Mouse (Mus musculus) spleen, postnatal 36 days (tissue): Measurements from ENCODE around the gene Zc3h6.

Experiments
- DNase-seq, 2 experiments: peaks; one replicate each; pipeline ENCODE4 v3.0.0; 2022; ENCODE audit warnings: low spot score in 2 of 2, mixed read lengths in 1 of 2

Gene Zc3h6

DNA sequence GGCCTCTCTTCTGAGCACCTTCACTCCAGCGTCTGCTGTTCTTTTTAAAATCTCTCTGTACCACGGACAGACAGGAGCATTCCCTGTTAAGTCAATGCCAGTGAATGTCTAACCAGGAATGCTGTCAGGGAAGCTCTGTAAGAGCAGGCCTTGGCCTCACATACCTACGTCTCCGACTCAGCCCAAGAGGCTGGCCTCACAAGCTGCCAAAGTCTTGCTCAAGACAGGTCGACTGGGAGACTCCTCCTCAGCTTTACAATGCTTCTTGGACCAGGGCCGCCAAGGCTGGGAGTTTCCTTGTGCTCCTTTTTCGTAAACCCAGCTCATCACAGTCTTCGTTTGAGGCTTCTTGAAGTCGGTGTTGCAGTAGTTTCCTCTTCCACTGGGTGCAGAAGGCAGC, 57.6 kb downstream of the Zc3h6 start:
- DNase-seq: no peak

DNA sequence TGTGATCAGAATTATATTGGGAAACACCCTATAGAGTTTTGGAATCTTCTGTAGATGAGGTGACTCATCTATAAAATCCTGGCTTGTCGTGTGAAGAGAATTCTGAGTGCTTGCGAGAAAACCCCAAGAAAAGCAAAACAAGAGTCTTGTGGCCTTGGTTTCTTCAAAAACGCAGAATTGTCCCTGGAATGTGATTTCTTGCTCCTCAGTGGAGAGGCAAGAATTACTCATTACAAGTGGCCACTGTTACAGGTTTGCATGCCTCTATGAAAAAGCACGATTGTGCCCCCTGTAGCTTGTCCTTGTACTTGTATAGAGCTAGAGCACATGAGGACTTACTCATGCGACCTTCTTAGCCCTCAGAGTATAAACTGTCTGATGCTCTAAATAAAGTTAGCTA, 68.2 kb downstream of the Zc3h6 start:
- no peak for DNase-seq

DNA sequence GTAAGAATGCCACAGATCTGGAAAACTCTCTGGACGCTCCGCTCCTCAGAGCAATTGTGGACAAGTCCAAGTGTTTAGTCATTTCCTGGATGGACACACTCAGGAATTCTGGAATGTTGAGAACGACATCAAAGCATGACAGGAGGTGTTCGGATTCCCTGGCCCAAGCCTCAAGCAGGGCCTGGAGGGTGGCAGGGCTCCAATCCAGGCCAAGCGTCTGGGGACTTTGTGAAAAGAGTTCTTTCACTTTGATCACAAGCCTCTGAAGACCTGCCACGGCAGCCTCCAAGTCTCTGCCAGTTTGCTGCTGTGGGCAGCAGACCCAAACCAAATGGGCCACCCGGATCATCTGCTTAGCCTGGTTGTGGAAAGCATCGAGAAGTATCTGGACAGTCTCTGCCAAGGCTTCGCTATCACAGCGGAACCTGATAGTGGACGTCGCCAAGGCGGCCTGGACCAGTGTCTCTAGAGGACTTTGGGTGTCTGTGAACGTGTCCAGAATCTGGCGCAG, 71.3 kb downstream of the Zc3h6 start:
- no peak for DNase-seq

DNA sequence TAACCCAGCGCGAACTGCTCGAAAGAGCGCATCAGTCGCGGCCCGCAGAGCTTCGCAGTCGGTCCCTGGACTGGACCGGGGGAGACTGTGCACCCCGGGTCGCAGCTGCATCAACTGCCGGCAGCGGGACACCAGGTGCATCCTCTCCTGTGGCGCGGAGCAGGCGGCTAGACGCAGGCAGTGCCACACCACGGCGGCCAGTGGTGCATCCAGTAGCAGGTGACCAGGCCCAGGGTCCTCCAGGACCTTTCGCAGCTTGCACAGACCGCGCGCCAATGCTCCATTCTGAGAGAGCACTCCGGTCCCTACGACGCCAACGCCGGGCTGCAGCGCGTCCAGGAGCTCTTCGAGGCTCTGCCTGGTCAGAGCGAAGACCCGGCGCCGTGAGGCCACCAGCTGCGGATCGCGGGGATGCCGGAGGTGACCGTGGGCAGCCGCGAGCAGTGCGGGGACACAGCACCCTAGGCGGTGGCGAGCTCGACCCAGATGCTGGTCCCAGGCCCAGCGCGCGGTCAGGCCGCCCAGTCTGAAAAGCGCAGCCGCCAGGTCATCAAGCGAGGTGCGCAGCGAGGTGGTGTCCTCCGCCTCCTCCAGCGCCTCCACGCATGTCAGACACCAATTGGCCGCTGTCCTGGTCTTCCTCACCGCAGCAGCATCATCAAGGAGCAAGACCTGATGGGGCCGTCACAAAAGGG, 71.9 kb downstream of the Zc3h6 start:
- DNase-seq: peak in 1 of 2 experiments; percentile 9

DNA sequence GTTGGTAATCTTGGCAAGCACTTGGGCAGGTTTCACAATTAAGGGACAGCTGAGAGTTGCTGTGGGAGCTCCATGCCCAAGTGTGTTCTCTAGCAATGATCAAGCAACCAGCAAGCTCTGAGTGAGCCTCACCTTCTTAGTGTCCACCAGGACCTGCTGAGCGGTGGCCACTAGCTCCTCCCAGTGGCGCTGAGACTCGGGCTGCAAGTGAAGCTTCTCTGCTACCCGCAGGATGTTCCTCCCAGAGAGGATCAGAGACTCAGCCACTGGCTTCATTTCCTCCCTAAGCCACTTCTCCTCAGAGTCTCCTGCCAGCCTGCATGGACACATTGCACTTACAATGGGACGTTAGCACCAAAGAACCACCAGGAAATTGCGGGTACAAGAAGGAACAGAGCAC, 73.4 kb downstream of the Zc3h6 start:
- DNase-seq: no peak

DNA sequence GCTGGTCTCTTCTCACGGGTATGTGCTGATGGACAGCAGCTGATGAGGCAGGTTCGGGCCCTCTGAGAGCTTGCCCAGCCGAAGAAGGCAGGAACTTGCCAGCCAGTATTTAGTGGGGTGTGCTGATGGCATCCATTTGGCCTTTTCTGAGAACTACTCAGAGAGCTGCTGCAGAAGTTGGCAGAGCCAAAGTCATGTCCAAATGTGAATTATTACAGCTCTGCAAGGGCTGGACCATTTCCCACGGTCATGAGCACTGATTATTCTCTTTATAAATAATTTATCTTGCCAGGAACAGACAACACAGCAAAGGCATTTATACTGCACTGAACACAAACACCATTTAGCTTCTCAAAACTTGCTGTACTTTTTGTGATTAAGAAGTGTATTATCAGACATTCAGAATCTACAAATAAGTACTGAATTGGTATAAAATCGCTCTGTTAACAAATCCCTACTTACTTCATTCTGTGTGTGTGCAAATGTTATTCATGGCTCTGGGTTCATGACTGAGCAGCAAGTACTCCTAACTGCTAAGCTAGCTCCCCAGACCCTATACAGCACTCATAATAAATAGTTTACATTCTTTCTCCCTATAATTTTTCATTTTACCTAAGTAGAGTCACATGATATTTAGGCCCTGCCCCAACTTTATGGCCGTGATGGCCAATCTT, 79.1 kb downstream of the Zc3h6 start:
- no peak for DNase-seq

DNA sequence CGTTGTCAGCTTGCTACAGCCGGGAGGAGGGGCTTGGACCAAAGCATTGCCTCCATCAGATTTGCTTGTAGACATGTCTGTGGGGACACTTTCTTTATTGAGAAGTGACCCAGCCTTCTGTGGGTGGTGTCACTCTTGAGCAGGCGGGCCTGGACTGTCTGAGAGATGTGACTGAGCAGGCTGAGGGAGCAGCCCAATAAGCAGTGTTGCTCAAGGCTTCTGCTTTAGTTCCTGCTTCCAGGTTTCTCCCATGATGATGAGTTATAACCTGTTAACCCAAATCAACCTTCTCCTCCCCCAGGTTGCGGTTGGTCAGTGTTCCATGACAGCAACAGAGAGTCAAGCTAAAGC, 79.6 kb downstream of the Zc3h6 start:
- no peak for DNase-seq

DNA sequence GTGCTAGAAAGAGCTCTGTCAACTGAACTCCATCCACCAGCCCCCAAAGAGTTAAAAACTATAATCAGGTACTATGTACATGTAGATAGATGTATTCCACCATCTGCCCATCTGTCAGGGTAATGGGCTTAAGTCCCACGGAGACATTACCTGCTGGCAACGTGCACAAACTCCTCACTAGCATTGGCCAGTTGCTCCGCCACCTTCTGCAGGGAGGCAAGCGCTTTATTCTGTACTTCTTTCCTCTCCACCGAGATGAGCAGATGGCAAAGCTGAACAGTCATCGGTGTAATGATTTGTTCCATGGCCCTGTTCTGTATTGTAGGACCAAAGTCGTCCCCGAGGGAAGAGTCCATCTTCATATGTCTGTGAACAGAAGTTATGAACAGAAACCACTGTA, 80.6 kb downstream of the Zc3h6 start, which contains the start of gene Vinac1:
Vinac1 (minus strand) TSS at position 362 of the 400 bp plus-strand sequence.
- no peak for DNase-seq

DNA sequence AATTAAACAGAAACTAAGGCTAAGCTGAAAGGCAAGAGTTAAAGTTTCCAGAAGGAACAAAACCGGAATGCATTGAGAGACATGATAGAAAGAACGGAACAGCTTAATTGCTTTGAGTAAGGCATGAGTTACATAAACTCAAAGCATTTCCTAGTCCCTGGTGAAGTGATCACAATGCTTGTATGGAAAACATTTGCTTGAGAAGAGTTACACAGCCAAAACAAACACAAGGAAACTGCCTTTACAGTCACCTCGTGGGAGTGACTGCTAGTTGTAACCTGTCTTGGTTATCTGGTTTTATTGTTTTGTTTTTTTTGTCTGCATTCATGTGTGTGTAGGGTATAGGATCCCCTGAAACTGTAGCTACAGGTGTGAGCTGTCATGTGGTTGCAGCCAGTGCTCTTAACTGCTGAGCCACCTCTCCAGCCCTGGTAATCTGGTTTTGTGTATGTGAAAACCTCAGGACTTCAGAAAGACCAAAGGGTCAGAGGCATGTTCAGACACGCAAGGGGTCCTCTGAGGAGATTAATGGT, 85.3 kb downstream of the Zc3h6 start:
- DNase-seq: no peak

DNA sequence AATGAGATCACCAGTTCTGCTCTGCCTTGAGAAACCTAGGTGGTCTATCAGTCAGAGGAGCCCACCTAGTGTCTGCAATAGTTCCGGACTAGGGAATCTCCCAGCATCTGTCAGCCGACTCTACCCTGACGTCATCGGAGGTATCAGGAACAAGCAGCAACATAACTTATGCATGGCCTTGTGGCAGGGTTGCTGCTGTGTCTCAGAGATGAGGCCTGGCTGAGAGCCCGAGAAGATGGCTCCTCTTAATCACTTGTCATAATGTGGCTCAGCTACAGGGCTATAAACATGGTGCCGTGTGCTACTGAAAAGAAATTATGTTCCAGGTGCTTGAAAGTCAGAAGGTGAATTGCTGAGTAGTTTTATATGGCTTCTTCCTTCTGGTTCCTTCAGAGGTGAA, 88.5 kb downstream of the Zc3h6 start:
- DNase-seq: no peak

DNA sequence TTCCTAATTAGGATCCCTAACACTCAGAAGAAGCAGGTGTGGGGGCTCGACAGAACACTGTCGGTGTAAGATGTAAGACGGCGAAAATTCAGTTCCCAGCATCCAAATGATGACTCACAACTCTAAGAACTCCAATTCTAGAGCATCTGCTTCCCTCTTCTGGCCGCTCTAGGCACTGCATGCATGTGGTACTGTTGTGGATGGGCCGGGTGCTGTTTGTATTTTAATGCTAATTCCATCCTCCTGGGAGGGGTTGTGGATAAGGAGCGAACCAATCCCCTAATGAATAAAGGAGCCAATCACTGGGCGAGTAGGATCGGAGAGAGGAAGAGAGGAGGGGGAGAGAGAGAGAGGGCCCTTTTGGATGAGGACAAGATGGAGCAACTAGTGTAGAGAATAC, 89.4 kb downstream of the Zc3h6 start:
- peak in 1 of 2 experiments; percentile 15 for DNase-seq

DNA sequence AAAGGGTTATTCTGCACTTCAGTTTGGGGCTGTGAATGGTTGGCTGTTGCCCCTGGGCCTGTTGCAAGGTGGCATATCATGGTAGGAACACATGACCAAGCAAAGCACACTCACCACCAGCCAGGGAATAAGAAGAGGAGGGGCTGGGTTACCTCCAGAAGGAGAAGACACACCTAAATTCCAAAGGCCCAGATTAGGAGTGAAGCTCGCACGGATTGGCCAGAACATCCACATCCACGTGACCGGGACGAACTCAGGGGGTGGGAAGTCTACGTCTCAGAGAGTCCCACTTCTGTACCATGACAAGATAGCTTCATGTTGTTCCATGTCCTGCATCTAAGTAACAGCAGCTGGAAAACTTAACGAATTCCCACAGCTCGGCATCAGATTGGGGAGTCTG, 90.1 kb downstream of the Zc3h6 start:
- no peak for DNase-seq

DNA sequence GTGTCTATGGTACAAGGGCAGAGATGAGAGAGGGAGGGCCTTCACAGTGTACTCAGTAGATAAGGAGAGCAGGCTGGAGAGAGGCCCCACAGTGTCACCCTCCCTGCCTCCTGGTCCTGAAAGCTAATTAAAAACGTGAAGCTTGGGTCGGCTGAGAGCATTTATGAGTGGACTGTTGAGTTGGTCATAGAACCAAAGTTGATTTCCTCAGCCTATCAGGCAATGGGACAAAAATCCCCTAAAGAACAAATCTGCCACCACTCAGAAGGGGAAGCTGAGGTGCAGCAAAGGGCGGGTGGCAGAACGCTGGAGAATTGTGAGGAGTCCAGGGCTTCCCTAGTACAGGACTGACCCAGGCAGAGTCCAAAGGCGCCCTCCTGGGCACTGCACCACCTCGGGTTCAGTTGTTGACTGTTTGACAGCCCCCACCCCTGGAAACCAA, 90.7 kb downstream of the Zc3h6 start:
- DNase-seq: no peak

DNA sequence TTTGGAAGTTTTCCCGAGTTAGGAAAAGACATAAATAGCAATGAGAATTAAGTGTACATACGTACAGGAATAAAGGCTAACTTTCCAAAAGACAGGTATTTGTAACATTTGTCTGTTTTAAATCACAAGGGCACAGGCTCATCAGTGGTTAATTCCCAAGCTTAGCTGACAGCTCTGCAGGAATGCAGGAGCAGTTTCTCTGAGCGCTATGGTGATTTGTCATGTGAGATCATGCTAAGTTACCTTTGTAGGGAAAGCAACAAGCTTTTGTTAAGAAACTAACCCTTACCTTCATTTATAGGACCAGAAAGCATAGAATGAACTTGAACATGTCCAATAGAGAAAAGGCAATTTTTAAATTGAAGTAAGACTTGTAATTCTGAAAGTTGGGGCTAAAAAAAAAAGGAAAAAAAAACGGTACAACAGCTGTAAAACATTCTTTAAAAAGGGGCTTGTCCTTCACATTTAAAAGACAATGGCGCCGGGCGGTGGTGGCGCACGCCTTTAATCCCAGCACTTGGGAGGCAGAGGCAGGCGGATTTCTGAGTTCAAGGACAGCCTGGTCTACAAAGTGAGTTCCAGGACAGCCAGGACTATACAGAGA, 94.4 kb downstream of the Zc3h6 start:
- DNase-seq: no peak

DNA sequence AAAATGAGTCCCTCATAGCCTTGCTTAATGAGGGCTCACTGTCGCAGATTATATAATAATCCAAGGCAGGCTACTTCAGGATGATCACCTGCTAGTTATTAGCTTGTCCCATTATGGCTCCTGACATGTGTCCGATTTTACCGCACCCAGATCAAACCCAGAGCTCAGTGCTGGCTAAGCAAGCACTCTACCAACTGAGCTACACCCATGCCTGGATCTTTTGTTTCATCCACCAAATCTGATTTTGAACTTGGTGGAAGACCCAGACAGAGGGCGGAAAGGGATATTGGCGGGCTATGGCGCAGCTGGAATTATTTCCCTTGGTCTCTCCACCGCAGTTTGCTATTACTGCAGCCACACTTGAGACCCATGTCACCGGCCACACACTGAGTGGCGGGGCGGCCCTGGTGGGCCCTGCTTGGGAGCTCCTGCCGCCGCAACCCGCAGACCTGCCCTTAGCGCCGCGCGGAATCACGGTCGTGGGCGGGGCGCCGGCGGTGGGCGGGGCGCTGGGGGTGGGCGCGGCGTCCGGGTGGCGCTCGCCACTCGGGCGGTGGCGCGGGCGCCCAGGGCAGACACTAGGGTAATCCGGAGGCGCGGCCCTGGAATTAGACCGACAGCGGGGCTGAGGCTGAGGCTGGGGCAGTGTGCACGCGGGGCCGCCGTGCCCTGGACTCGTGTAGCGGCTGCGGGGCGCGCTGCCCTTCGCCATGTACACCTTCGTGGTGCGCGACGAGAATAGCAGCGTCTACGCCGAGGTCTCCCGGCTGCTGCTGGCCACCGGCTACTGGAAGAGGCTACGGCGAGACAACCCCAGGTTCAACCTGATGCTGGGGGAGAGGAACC, 98.5 kb downstream of the Zc3h6 start, which contains the start of gene Ttl:
Ttl (plus strand) TSS at position 506 of the 846 bp plus-strand sequence.
- peak; percentile 68 to 72 for DNase-seq

DNA sequence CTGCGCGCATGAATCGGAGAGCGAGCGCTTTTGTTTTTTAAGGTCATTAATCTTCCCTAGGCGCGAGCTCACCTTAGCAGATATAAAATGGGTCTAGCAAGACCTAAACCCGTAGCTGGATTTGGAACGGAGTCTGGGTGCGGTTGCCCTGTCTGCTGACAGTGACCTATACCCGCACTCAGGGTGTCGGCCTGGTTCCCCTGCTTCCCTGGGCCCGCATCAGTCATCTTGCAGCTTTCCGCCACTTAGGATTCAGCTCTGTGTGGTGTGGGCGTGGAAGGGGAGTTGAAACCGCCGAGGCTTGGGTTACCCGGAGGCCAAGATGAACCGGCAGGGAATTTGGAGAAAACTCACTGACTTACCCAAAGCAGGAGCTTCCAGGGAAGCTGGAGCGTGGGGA, 99.1 kb downstream of the Zc3h6 start:
- DNase-seq: peak; percentile 9 to 18
